Mouse (Mus musculus): ENCODE results near the gene Rasl11b. TPM values are rescaled to one million over a fixed set of nuclear protein-coding genes. Genes with fewer than 3 reads are reported as not detected.
A peak's percentile ranks its signal among the peaks of the same experiment; 100 is the strongest.

Rasl11b gene
- 26.6 and 27.4 TPM in 2 replicates for polyA plus RNA-seq (2014; fragmentation: Nextera tagmentation; extraction: Ambion mirVana)

DNA sequence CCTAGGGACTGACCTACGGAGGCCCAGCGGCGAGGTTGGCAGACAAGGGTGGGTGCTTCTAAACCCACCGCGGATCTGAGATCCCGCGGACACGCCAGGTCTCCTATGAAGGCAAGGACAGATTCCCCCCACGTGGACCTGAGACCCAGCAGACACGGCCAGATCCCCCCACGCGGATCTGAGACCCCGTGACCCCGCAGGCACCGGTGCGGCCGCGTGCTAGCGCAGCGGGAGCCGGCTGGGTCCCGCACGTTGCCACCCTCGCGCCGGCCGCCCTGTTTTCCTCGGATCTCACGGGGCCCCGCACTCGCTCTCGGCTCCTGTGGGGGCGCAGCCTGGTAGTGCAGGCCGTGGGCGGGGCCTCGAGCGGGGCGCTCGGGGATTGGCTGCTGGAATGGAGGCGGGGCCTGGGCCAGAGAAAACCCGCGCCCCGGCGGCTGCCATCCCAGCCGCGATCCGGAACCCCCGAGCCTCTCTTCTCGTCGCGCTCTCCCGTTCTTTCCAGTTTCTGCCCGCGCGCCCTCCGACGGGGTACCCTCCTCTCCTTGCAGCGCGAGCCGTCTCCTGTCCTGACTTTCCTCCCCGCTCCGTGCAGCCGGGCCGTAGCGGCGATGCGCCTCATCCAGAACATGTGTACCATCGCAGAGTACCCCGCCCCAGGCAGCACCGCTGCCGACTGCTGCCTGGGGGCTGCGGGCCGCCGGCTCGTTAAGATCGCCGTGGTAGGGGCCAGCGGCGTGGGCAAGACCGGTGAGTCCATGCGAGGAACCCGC is at the start of gene Rasl11b:
Gene Rasl11b (plus strand): TSS at position 446 of the 773 bp plus-strand sequence.
- Histone ChIP-seq H3K4me1 (ENCODE audit: control insufficient read depth, insufficient read depth, low read length) (peaks cover 19% of the 10 kb centered on the region; the same call in 1 of the 2 replicates), H3K27ac (ENCODE audit: low read depth, low read length) (peak within 1 kb of the TSS; percentile 66; the same call in 1 of the 2 replicates), H3K4me2 (ENCODE audit: low read length) (peak within 1 kb of the TSS; percentile 75), H3K4me3 (ENCODE audit: low read depth, low read length) (peak within 1 kb of the TSS; percentile 82), H3K9me3 (replicated peaks; ENCODE audit: control insufficient read depth, low read length) (no peaks in the 10 kb centered on the region), H3K9ac (ENCODE audit: low read length) (peak within 1 kb of the TSS; percentile 81), H3K27me3 (replicated peaks; ENCODE audit: control insufficient read depth, insufficient read depth, low read length) (no peaks in the 10 kb centered on the region), H3K36me3 (ENCODE audit: control insufficient read depth, insufficient read depth, low read length) (peaks cover 12% of the 10 kb centered on the region; the same call in 1 of the 2 replicates)
- ATAC-seq (peak; percentile 97), DNase-seq (ENCODE audit: low spot score) (peak; percentile 96)
- WGBS: under 1% methylated on average over 73 of the region's 82 CpGs

DNA sequence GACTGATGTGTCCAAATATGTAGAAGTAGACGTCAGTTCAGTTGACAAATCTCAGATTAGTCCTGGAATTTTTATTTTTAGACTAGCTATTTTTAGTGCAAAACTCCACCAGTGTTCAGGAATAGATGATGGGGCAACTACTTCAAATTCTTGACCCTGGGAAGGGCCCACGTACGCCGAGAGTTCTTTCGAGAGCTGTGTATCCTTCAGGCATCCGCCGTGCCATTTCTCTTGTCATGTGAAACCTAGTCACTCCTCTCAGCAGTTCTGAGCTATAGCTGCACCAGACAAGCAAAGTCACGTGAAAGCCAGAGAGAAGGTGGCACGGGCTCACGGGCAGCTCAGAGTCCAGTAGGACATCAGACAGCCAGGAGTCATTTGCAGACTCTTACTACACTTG is 47.5 kb upstream of the Rasl11b start:
- no peaks in the 10 kb centered on the region for H3K9me3 ChIP-seq (replicated peaks; ENCODE audit: control insufficient read depth, low read length)
- no peaks in the 10 kb centered on the region for H3K27me3 ChIP-seq (replicated peaks; ENCODE audit: control insufficient read depth, insufficient read depth, low read length)
- ATAC-seq: no peak
- no peak overlapping the region for H3K4me2 ChIP-seq (ENCODE audit: low read length)
- H3K36me3 ChIP-seq (ENCODE audit: control insufficient read depth, insufficient read depth, low read length): no peaks in the 10 kb centered on the region
- H3K4me1 ChIP-seq (ENCODE audit: control insufficient read depth, insufficient read depth, low read length): no peaks in the 10 kb centered on the region
- DNase-seq (ENCODE audit: low spot score): no peak
- no peak overlapping the region for H3K9ac ChIP-seq (ENCODE audit: low read length)
- WGBS: 94% methylated on average over 10 of the region's 10 CpGs
- H3K4me3 ChIP-seq (ENCODE audit: low read depth, low read length): no peak overlapping the region
- H3K27ac ChIP-seq (ENCODE audit: low read depth, low read length): no peak overlapping the region

GRCm38 (mm10) chr5:74149975-74150374 is 45.1 kb upstream of the Rasl11b start:
- no peaks in the 10 kb centered on the region for H3K9me3 ChIP-seq (replicated peaks; ENCODE audit: control insufficient read depth, low read length)
- no peak for ATAC-seq
- DNase-seq (ENCODE audit: low spot score): no peak
- H3K27me3 ChIP-seq (replicated peaks; ENCODE audit: control insufficient read depth, insufficient read depth, low read length): no peaks in the 10 kb centered on the region
- H3K9ac ChIP-seq (ENCODE audit: low read length): no peak overlapping the region
- H3K4me1 ChIP-seq (ENCODE audit: control insufficient read depth, insufficient read depth, low read length): no peaks in the 10 kb centered on the region
- no peak overlapping the region for H3K27ac ChIP-seq (ENCODE audit: low read depth, low read length)
- H3K4me3 ChIP-seq (ENCODE audit: low read depth, low read length): no peak overlapping the region
- H3K36me3 ChIP-seq (ENCODE audit: control insufficient read depth, insufficient read depth, low read length): no peaks in the 10 kb centered on the region
- 79% methylated on average over 6 of the region's 6 CpGs for WGBS
- H3K4me2 ChIP-seq (ENCODE audit: low read length): no peak overlapping the region

DNA sequence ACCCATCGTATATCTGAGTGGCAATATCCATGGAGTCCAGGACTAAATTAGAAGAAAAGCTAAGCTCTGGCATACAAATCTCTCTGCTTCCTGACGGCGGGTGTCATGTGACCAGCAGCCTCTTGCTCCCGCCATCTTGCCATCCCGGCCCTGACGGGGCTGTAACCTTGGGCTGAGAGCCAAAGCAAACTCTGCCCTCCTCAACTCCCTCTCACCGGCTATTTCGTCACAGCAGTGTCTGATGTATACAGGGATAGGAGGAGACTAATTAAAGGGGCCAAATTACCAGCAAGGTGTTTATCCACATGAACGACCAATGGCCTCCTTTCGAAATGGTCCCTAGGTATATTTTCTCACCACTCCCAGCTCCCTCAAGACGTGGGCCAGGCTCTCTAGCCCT is 43.3 kb upstream of the Rasl11b start:
- Histone ChIP-seq H3K9me3 (replicated peaks; ENCODE audit: control insufficient read depth, low read length) (no peaks in the 10 kb centered on the region), H3K27ac (ENCODE audit: low read depth, low read length) (no peak overlapping the region), H3K4me3 (ENCODE audit: low read depth, low read length) (no peak overlapping the region), H3K9ac (ENCODE audit: low read length) (no peak overlapping the region), H3K27me3 (replicated peaks; ENCODE audit: control insufficient read depth, insufficient read depth, low read length) (no peaks in the 10 kb centered on the region), H3K36me3 (ENCODE audit: control insufficient read depth, insufficient read depth, low read length) (no peaks in the 10 kb centered on the region), H3K4me1 (ENCODE audit: control insufficient read depth, insufficient read depth, low read length) (no peaks in the 10 kb centered on the region), H3K4me2 (ENCODE audit: low read length) (no peak overlapping the region)
- no peak for ATAC-seq
- 79% methylated on average over 11 of the region's 11 CpGs for WGBS
- DNase-seq (ENCODE audit: low spot score): no peak

- DNase-seq (ENCODE audit: low spot score): no peak
- no peaks in the 10 kb centered on the region for H3K9me3 ChIP-seq (replicated peaks; ENCODE audit: control insufficient read depth, low read length)
- 74% methylated on average over 7 of the region's 7 CpGs for WGBS
Observed at GRCm38 (mm10) chr5:74155860-74156351, 39.2 kb upstream of the Rasl11b start.

DNA sequence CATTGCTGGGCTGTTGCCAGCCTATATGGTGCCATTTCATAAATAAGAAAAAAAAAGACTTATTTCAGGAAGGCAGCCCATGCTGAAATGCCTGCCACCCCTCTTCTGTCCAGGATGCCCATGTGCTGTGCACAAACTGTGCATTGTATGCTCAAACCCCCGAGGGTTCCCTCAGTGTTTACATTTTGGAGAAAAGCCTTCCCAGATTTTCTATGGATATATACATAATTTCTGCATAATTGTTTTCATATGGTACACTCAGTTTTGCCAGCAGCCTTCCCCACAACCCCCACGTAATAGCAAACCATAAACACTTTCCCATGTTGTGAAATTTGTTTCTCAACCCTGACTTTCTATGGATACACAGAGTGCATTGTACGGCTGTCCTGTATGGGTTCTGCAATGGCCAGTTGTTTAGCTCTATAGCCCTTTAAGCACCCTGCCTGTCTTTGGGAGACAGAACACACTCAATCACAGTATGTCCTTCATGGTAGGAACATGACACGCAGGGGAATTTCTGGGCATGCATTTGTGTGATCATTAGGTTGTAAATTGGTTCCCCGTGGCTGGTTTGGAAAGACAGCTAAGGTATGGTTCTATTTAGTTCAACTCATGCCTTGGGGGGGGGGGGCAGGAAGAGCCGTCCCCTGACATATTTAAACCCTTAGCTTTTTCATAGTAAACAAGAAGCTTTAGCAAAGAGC is 36.0 kb upstream of the Rasl11b start:
- ATAC-seq: no peak
- Histone ChIP-seq H3K27ac (ENCODE audit: low read depth, low read length) (no peak overlapping the region), H3K9ac (ENCODE audit: low read length) (no peak overlapping the region), H3K9me3 (replicated peaks; ENCODE audit: control insufficient read depth, low read length) (no peaks in the 10 kb centered on the region), H3K36me3 (ENCODE audit: control insufficient read depth, insufficient read depth, low read length) (no peaks in the 10 kb centered on the region), H3K4me3 (ENCODE audit: low read depth, low read length) (no peak overlapping the region), H3K4me1 (ENCODE audit: control insufficient read depth, insufficient read depth, low read length) (peaks cover 6% of the 10 kb centered on the region), H3K4me2 (ENCODE audit: low read length) (no peak overlapping the region), H3K27me3 (replicated peaks; ENCODE audit: control insufficient read depth, insufficient read depth, low read length) (no peaks in the 10 kb centered on the region)
- WGBS: 83% methylated on average over 6 of the region's 6 CpGs
- peak; percentile 17 for DNase-seq (ENCODE audit: low spot score)

More at GRCm38 (mm10) chr5:74155860-74156351, 39.2 kb upstream of the Rasl11b start:
- Histone ChIP-seq H3K9ac (ENCODE audit: low read length) (no peak overlapping the region), H3K27me3 (replicated peaks; ENCODE audit: control insufficient read depth, insufficient read depth, low read length) (no peaks in the 10 kb centered on the region), H3K4me3 (ENCODE audit: low read depth, low read length) (no peak overlapping the region), H3K27ac (ENCODE audit: low read depth, low read length) (no peak overlapping the region), H3K4me1 (ENCODE audit: control insufficient read depth, insufficient read depth, low read length) (no peaks in the 10 kb centered on the region), H3K4me2 (ENCODE audit: low read length) (no peak overlapping the region), H3K36me3 (ENCODE audit: control insufficient read depth, insufficient read depth, low read length) (no peaks in the 10 kb centered on the region)
- peak; percentile 50 for ATAC-seq

GRCm38 (mm10) chr5:74159906-74160305 is 35.2 kb upstream of the Rasl11b start:
- peaks cover 6% of the 10 kb centered on the region for H3K4me1 ChIP-seq (ENCODE audit: control insufficient read depth, insufficient read depth, low read length)
- no peaks in the 10 kb centered on the region for H3K36me3 ChIP-seq (ENCODE audit: control insufficient read depth, insufficient read depth, low read length)
- 82% methylated on average over 7 of the region's 7 CpGs for WGBS
- DNase-seq (ENCODE audit: low spot score): no peak
- H3K9me3 ChIP-seq (replicated peaks; ENCODE audit: control insufficient read depth, low read length): no peaks in the 10 kb centered on the region
- H3K27me3 ChIP-seq (replicated peaks; ENCODE audit: control insufficient read depth, insufficient read depth, low read length): no peaks in the 10 kb centered on the region
- ATAC-seq: no peak
- H3K9ac ChIP-seq (ENCODE audit: low read length): no peak overlapping the region
- H3K27ac ChIP-seq (ENCODE audit: low read depth, low read length): no peak overlapping the region
- H3K4me3 ChIP-seq (ENCODE audit: low read depth, low read length): no peak overlapping the region
- no peak overlapping the region for H3K4me2 ChIP-seq (ENCODE audit: low read length)

DNA sequence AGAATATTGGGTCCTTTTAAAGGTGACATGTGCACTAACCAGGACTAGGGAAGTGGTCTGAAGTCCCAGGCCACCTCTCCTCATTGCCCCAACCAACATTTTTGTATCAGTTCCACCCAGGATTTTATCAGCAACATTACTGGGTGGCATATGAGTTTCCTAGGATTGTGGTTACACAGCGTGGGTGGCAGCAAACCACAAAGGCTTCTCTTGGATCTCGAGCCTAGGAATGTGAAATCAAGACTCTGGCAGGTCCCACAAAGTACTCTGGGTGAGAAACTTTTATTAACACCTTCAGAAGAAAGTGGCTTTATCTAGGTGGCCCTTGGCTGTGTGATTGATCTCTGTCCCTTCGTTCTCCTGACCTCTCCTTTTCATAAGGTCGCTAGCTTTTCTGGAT is 34.7 kb upstream of the Rasl11b start:
- 81% methylated on average over 4 of the region's 4 CpGs for WGBS
- no peak for ATAC-seq
- Histone ChIP-seq H3K27me3 (replicated peaks; ENCODE audit: control insufficient read depth, insufficient read depth, low read length) (no peaks in the 10 kb centered on the region), H3K4me2 (ENCODE audit: low read length) (no peak overlapping the region), H3K4me3 (ENCODE audit: low read depth, low read length) (no peak overlapping the region), H3K9ac (ENCODE audit: low read length) (no peak overlapping the region), H3K4me1 (ENCODE audit: control insufficient read depth, insufficient read depth, low read length) (peaks cover 6% of the 10 kb centered on the region), H3K27ac (ENCODE audit: low read depth, low read length) (no peak overlapping the region), H3K9me3 (replicated peaks; ENCODE audit: control insufficient read depth, low read length) (no peaks in the 10 kb centered on the region), H3K36me3 (ENCODE audit: control insufficient read depth, insufficient read depth, low read length) (no peaks in the 10 kb centered on the region)
- DNase-seq (ENCODE audit: low spot score): no peak
